Mouse (Mus musculus) right cerebral cortex, postnatal 36 days (tissue): Measurements from ENCODE around the gene Celf6.

Experiments used
- DNase-seq, 2 experiments: peaks; one replicate each; pipeline ENCODE4 v3.0.0; 2022; ENCODE audit warnings: low spot score in 2 of 2, mixed read lengths in 1 of 2

The Celf6 gene

GRCm38 (mm10) chr9:59577844-59578504 lies at the start of gene Celf6:
Gene Celf6, plus strand, starts transcription at chr9:59577917.
- DNase-seq = peak; percentile 89 to 94

GRCm38 (mm10) chr9:59528274-59528673 lies 49.4 kb upstream of the Celf6 start:
- DNase-seq = no peak

GRCm38 (mm10) chr9:59531645-59532044 lies 46.1 kb upstream of the Celf6 start:
- DNase-seq = no peak

GRCm38 (mm10) chr9:59533422-59533821 lies 44.3 kb upstream of the Celf6 start:
- DNase-seq = no peak

GRCm38 (mm10) chr9:59533889-59534288 lies 43.8 kb upstream of the Celf6 start:
- no peak for DNase-seq

GRCm38 (mm10) chr9:59537651-59538050 lies 40.1 kb upstream of the Celf6 start:
- DNase-seq = no peak

- DNase-seq = peak; percentile 72 to 76
Observed at GRCm38 (mm10) chr9:59539441-59540137, 38.1 kb upstream of the Celf6 start, which contains the start of the genes Hexa and Tmem202. Gene Hexa, plus strand, starts transcription at chr9:59539540. Gene Tmem202, minus strand, starts transcription at chr9:59539847.

- DNase-seq = no peak
Observed at GRCm38 (mm10) chr9:59541617-59542016, 36.1 kb upstream of the Celf6 start.

- no peak for DNase-seq
Observed at GRCm38 (mm10) chr9:59542766-59543324, 34.9 kb upstream of the Celf6 start.

- no peak for DNase-seq
Observed at GRCm38 (mm10) chr9:59544739-59545138, 33.0 kb upstream of the Celf6 start.

- no peak for DNase-seq
Observed at GRCm38 (mm10) chr9:59547869-59548268, 29.8 kb upstream of the Celf6 start.

GRCm38 (mm10) chr9:59548961-59549487 lies 28.7 kb upstream of the Celf6 start:
- no peak for DNase-seq

GRCm38 (mm10) chr9:59550077-59550476 lies 27.6 kb upstream of the Celf6 start:
- peak in 1 of 2 experiments; percentile 25 for DNase-seq

GRCm38 (mm10) chr9:59551017-59551416 lies 26.7 kb upstream of the Celf6 start:
- no peak for DNase-seq

GRCm38 (mm10) chr9:59551620-59552031 lies 26.1 kb upstream of the Celf6 start:
- peak; percentile 47 to 54 for DNase-seq

- no peak for DNase-seq
Observed at GRCm38 (mm10) chr9:59552610-59553009, 25.1 kb upstream of the Celf6 start.

GRCm38 (mm10) chr9:59553719-59554118 lies 24.0 kb upstream of the Celf6 start:
- no peak for DNase-seq

GRCm38 (mm10) chr9:59565600-59565999 lies 12.1 kb upstream of the Celf6 start:
- DNase-seq = peak; percentile 41 to 62

GRCm38 (mm10) chr9:59567111-59567510 lies 10.6 kb upstream of the Celf6 start:
- DNase-seq = peak in 1 of 2 experiments; percentile 19

- no peak for DNase-seq
Observed at GRCm38 (mm10) chr9:59571852-59572251, 5.9 kb upstream of the Celf6 start.

- no peak for DNase-seq
Observed at GRCm38 (mm10) chr9:59577401-59577800, 316 bp upstream of the Celf6 start.

- no peak for DNase-seq
Observed at GRCm38 (mm10) chr9:59578505-59578867, 769 bp downstream of the Celf6 start.
